Mouse (Mus musculus) stomach, adult 2 months (tissue): ENCODE results near the gene B2m. TPM values are rescaled to one million over a fixed set of nuclear protein-coding genes. Genes with fewer than 3 reads are reported as not detected.

Experiments used
- polyA plus RNA-seq: library from polyadenylated mRNA; depleted of rRNA; stranded (reverse); fragments of >200 nt; gene quantifications from 2 replicates; pipeline ENCODE4 v1.2.3, GENCODE M21; 2012; rRNA removed

Gene B2m
- 116 and 155 TPM in 2 replicates for polyA plus RNA-seq

DNA sequence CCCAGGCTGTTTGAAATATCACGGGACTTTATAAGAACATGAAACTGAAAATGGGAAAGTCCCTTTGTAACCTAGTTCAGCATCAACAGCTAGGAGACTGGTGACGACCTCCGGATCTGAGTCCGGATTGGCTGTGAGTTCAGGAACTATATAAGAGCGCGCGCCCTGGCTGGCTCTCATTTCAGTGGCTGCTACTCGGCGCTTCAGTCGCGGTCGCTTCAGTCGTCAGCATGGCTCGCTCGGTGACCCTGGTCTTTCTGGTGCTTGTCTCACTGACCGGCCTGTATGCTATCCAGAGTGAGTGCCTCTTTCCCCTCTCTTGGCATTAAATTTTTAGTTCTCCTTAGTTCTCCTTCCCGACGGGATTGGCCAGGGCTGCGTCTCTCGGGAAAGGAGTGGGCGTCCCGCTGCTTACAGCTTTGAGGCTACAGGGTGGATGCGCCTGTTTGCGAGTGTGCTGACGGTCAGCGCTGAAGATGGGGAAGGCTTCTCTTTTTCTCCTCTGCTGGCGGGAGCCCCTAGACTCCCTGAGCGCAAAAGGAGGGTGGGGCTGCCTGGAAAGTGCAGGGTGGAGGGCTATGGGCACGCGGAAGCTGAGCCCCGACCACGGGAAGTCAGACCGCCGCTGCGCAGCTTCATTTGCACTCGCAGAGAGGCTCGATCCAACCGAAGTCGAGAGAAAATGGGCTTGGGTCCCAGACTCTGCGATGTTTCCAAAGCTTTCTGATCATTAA lies at the start of gene B2m:
Gene B2m, plus strand, starts transcription at position 179 of the 734 bp plus-strand sequence.

DNA sequence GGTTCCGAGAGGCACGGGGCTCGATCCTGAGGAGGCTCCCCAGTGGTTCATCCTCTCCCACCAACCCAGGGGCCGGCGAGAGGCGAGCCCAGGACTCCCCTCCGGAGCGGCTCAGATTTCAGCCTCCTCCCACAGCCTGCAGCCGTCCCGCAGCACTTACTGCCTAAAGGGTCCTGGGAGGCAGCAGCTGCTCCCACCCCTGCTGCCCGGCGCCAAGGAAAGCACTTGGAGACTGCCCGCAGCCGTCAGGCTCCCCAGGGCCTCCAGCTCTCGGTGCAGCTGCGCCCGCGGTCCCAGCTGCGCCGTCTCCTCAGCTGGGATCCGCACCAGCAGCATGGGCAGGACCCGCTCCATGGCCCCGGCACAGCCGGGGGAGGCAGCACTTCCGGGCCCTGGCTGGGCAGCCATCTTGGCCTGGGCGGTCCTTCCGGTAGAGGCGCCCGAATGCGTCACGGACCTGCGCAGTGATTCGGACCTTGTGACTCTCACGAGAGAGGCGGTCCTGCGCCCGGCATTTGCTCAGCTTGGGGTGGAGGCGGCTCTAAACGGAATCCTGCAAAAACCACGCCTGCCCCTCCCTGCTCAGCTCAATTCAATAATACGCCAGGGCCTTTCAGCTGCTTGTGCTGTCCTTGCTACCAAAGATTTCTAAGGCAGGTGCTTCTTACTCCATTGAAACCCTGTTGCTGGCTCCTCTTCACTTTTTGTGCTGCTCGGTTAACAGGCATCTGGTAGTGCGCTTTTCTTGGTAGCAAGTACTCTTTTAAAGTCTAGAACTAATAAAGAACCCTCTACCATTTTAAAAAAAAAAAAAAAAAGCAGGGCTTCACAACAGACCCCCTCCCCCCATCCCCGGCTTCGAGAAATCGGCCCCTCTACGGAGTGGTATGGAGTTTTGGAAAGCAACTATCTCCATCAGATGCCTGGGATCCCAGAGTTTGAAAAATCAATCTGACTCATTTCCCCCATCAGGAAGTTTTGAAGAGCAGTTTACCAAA lies 29.2 kb upstream of the B2m start, which contains the start of gene Spg11:
Gene Spg11, minus strand, starts transcription at position 426 of the 998 bp plus-strand sequence.

DNA sequence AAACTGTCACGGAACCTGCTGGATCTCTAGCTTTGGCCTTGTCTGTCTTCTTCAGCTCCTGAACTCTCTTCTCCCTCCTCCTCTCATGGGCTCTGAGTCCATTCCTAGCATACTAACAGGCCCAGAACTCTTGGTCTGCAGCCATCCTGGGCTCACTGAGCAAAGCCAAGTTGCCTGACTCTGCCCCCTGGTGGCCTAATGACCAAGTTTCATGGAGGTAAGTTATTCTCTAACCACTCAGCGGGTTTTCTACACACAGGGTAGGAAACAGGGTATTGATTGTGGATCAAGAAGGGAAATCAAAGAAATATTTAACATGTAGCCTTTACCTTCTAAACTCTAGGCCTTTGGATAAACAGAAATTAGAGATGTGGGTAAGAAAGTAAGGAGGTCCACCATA lies 13.2 kb downstream of the B2m start, which contains the start of gene Trim69:
Gene Trim69, plus strand, starts transcription at position 21 of the 400 bp plus-strand sequence.

DNA sequence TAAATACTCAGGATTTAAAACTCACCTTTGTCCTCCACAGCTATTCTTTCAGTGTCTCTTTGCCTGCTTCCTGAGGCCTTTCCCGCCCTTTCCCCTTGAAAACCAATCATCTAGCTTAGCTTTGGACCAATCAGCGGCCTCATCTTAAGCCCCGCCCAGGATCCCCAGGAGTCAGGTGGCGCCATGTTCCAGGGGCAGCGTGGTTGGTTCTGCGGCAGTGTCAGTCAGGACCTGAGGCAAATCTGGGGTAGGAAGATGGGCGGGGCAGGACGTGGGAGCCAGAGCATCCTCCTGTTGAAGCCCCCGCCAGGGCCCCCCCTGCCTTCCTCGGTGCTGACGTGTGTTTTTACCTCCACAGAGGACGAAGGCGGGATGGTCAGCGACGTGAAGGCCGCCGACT lies 38.6 kb downstream of the B2m start, which contains the start of the genes Patl2 and Terb2:
Gene Patl2, minus strand, starts transcription at position 84 of the 400 bp plus-strand sequence.
Gene Terb2, plus strand, starts transcription at position 167 of the 400 bp plus-strand sequence.

Other genes starting within 250 kb of the B2m start
- gene Ctdspl2, start 191.7 kb upstream of the B2m start, polyA plus RNA-seq: 0.29 and 0.76 TPM in 2 replicates
- not detected in 2 replicates for gene Mageb3, start 191.6 kb upstream of the B2m start, polyA plus RNA-seq
- 1.6 and 2.3 TPM in 2 replicates for gene Eif3j1, start 119.1 kb upstream of the B2m start, polyA plus RNA-seq
- 2.6 and 3.2 TPM in 2 replicates for gene Spg11, start 29.3 kb upstream of the B2m start, polyA plus RNA-seq
- gene Trim69, start 13.0 kb downstream of the B2m start, polyA plus RNA-seq: not detected in 2 replicates
- gene Patl2, start 38.5 kb downstream of the B2m start, polyA plus RNA-seq: not detected in 2 replicates
- gene Terb2, start 38.6 kb downstream of the B2m start, polyA plus RNA-seq: not detected in 2 replicates
- 3.1 and 3.2 TPM in 2 replicates for gene Sord, start 87.1 kb downstream of the B2m start, polyA plus RNA-seq
- gene Duox2, start 150.8 kb downstream of the B2m start, polyA plus RNA-seq: 34.1 and 51.8 TPM in 2 replicates
- gene Duoxa2, start 151.2 kb downstream of the B2m start, polyA plus RNA-seq: 85.7 and 252 TPM in 2 replicates
- 7.4 and 9.4 TPM in 2 replicates for gene Duoxa1, start 166.0 kb downstream of the B2m start, polyA plus RNA-seq
- 2.9 and 5.0 TPM in 2 replicates for gene Duox1, start 168.0 kb downstream of the B2m start, polyA plus RNA-seq
- 4.4 and 6.3 TPM in 2 replicates for gene Shf, start 221.5 kb downstream of the B2m start, polyA plus RNA-seq